Mouse (Mus musculus): ENCODE measurements around the gene Hist1h3d. TPM values are rescaled to one million over a fixed set of nuclear protein-coding genes. Genes with fewer than 3 reads are reported as not detected.
"Not testable (repeated sequence)": the region's sequence is repeated elsewhere in the genome, so short reads cannot be mapped to it uniquely, and the experiment has no call there.

The Hist1h3d gene
- polyA plus RNA-seq, 1 experiment from 2014 or later: 7.9 TPM

DNA sequence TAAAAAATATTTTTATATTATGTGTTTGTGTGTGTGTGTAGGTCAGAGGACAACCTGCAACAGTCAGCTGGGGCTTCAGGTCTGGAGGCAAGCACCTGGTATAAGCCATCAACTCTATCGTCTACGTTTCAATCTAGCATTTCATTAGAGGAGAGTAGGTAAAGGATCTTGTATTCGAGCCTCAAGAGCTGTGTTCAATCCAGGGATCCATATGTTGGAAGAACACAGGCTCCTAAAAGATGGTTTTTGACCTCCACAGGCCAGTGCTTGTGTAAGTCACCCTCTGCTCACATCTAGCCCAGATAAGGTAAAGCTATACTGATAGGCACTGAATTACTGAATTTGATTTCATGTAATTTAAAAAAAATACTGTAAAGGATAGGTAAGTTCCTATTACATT lies 18.7 kb upstream of the Hist1h3d start:
- H3K9me3 ChIP-seq: no peaks in the 10 kb centered on the region
- H3K9ac ChIP-seq: no peak overlapping the region
- H3K27me3 ChIP-seq (replicated peaks): no peaks in the 10 kb centered on the region
- H3K4me1 ChIP-seq: peaks cover 7% of the 10 kb centered on the region; the same call in 1 of the 2 replicates
- no peaks in the 10 kb centered on the region for H3K36me3 ChIP-seq
- peak overlapping the region; percentile 27 for H3K4me2 ChIP-seq
- WGBS: 60% methylated on average over 3 of the region's 3 CpGs
- H3K27ac ChIP-seq: peak overlapping the region; percentile 63; the same call in 1 of the 2 replicates
- ATAC-seq (ENCODE audit: insufficient read depth, low FRiP score, low read depth): no peak
- 0 out of 2 replicates have a peak overlapping the region, but pooled peaks have one; percentile 4 for H3K4me3 ChIP-seq (replicated peaks)

- ATAC-seq (ENCODE audit: insufficient read depth, low FRiP score, low read depth); H3K27me3 ChIP-seq (replicated peaks); H3K4me2 ChIP-seq; H3K9ac ChIP-seq; H3K4me1 ChIP-seq; H3K36me3 ChIP-seq; H3K9me3 ChIP-seq; H3K4me3 ChIP-seq (replicated peaks): not testable (repeated sequence)
- peak overlapping the region; percentile 61; the same call in 1 of the 2 replicates for H3K27ac ChIP-seq
- 15% methylated on average over 2 of the region's 2 CpGs for WGBS
These were observed 14.9 kb upstream of the Hist1h3d start for GRCm38 (mm10) chr13:23560699-23561098.

- not testable (repeated sequence) for H3K27me3 ChIP-seq (replicated peaks); H3K36me3 ChIP-seq; ATAC-seq (ENCODE audit: insufficient read depth, low FRiP score, low read depth); H3K9me3 ChIP-seq; H3K4me1 ChIP-seq; H3K9ac ChIP-seq
- Histone ChIP-seq H3K4me2 (peak overlapping the region; percentile 70), H3K27ac (peak overlapping the region; percentile 98), H3K4me3 (replicated peaks) (peak overlapping the region; percentile 45)
- WGBS: 0% methylated on average over 2 of the region's 5 CpGs
These were observed 14.1 kb upstream of the Hist1h3d start for GRCm38 (mm10) chr13:23561531-23561882.

GRCm38 (mm10) chr13:23561883-23562659 lies 13.5 kb upstream of the Hist1h3d start, which contains the start of gene Hist1h3e:
Hist1h3e (minus strand) TSS chr13:23562369.
- not testable (repeated sequence) for H3K9me3 ChIP-seq; H3K36me3 ChIP-seq; H3K4me1 ChIP-seq; H3K27me3 ChIP-seq (replicated peaks)
- ATAC-seq (ENCODE audit: insufficient read depth, low FRiP score, low read depth): peak; percentile 92
- 0 out of 2 replicates have a peak within 1 kb of the TSS, but pooled peaks have one; percentile 5 for H3K9ac ChIP-seq
- peak within 1 kb of the TSS; percentile 98 for H3K27ac ChIP-seq
- H3K4me2 ChIP-seq: peak within 1 kb of the TSS; percentile 70
- peak within 1 kb of the TSS; percentile 45 for H3K4me3 ChIP-seq (replicated peaks)
- WGBS: under 1% methylated on average over 62 of the region's 67 CpGs

DNA sequence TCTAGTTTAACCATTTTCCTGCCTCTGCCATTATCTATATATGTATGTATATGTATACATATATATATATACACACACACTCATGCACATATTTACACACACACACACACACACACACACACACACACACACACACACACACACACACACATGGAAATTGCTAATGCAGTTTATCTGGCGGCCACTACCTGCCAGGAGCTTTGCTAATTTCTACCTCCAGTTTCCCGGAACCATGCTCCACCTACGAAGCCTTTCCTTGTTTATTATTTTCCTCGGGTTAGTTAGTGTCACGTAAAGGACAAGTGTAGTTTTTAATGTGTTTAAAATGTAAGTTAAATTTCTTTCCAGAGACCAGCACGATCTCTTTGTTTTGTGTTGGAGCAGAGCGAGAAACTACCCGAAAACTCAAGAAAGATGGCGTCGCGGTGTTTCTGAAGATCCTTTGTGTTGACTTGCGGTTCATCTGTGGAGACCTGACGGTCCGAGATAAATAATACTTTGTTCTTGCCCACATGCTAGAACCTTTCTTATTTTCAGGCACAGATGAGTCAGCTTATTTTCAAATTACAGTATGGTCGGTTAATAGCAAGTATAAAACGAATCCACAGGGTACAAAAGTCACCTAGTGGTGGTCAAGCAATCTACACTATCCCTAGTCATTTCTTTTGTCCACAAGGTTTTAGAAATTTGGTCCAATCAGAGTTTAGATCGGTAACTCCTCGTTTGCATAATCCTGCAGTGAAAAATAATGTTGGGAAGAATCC lies 12.7 kb upstream of the Hist1h3d start:
- 0 out of 2 replicates have a peak overlapping the region, but pooled peaks have one; percentile 5 for H3K9ac ChIP-seq
- WGBS: 2% methylated on average over 18 of the region's 18 CpGs
- peak overlapping the region; percentile 70 for H3K4me2 ChIP-seq
- H3K9me3 ChIP-seq: no peaks in the 10 kb centered on the region
- no peaks in the 10 kb centered on the region for H3K27me3 ChIP-seq (replicated peaks)
- H3K4me1 ChIP-seq: no peaks in the 10 kb centered on the region
- peak overlapping the region; percentile 45 for H3K4me3 ChIP-seq (replicated peaks)
- peak overlapping the region; percentile 98 for H3K27ac ChIP-seq
- no peaks in the 10 kb centered on the region for H3K36me3 ChIP-seq
- peak; percentile 47; the same call in 1 of the 2 replicates for ATAC-seq (ENCODE audit: insufficient read depth, low FRiP score, low read depth)

DNA sequence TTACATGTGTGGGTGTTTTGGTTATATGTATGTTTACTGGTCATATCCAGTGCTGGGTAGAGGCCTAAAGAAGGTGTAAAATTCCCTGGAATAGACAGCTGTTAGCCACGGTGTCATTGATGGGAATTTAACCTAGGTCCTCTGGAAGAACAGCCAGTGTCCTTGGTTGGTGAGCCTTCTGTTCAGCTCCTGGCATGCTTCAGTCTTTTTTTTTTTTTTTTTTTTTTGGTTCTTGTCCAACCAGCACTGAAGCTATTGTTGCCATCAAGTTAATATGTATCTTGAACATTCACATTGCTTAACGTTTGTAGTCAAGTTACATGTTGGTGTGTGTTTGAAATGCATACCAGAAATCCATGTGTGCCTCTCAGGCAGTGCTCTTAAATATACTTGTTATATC lies 11.1 kb upstream of the Hist1h3d start:
- ATAC-seq (ENCODE audit: insufficient read depth, low FRiP score, low read depth): no peak
- Histone ChIP-seq H3K9ac (no peak overlapping the region), H3K9me3 (no peaks in the 10 kb centered on the region), H3K4me3 (replicated peaks) (no peak overlapping the region), H3K4me2 (no peak overlapping the region), H3K36me3 (no peaks in the 10 kb centered on the region), H3K27ac (no peak overlapping the region), H3K27me3 (replicated peaks) (no peaks in the 10 kb centered on the region), H3K4me1 (no peaks in the 10 kb centered on the region)
- WGBS: 84% methylated on average over 2 of the region's 2 CpGs

DNA sequence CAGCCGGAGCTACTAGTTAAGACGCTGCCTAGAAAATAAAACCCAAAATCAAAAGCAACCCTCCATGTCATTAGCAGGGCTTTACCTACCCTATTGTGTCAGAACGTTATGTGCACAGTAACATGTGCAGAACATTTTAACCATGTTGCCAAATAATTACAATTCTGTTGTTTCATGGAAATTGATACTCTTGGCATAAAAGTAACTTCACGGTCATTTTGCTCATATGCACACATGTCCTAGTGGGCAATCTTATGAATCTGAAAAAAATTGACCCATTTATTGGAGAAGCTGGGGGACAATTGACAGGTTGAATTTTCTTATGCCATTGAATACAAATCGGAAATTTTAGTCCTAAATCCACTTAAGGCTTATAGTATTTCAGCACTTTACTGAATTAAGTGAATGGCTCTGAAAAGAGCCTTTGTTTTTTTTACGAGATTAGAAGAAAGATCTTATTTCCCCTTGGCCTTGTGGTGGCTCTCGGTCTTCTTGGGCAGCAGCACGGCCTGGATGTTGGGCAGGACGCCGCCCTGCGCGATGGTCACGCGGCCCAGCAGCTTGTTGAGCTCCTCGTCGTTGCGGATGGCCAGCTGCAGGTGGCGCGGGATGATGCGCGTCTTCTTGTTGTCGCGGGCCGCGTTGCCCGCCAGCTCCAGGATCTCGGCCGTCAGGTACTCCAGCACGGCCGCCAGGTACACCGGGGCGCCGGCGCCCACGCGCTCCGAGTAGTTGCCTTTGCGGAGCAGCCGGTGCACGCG lies 5.1 kb upstream of the Hist1h3d start:
- H3K4me1 ChIP-seq; H3K36me3 ChIP-seq; H3K9me3 ChIP-seq; H3K27me3 ChIP-seq (replicated peaks); ATAC-seq (ENCODE audit: insufficient read depth, low FRiP score, low read depth): not testable (repeated sequence)
- peak overlapping the region; percentile 9; the same call in 1 of the 2 replicates for H3K9ac ChIP-seq
- H3K4me3 ChIP-seq (replicated peaks): peak overlapping the region; percentile 47
- peak overlapping the region; percentile 98 for H3K27ac ChIP-seq
- H3K4me2 ChIP-seq: peak overlapping the region; percentile 52
- 1% methylated on average over 27 of the region's 41 CpGs for WGBS

GRCm38 (mm10) chr13:23571022-23571503 lies 4.5 kb upstream of the Hist1h3d start, which contains the start of the genes Hist1h2ae and Hist1h2bg:
Hist1h2ae (minus strand) TSS chr13:23571220.
Hist1h2bg (plus strand) TSS chr13:23571396.
- Histone ChIP-seq H3K9me3 (no peaks in the 10 kb centered on the region), H3K9ac (peak within 1 kb of the TSS; percentile 41; the same call in 1 of the 2 replicates), H3K27ac (peak within 1 kb of the TSS; percentile 98), H3K36me3 (no peaks in the 10 kb centered on the region), H3K4me1 (no peaks in the 10 kb centered on the region; the same call in 1 of the 2 replicates), H3K4me2 (peak within 1 kb of the TSS; percentile 61), H3K4me3 (replicated peaks) (peak within 1 kb of the TSS; percentile 47), H3K27me3 (replicated peaks) (no peaks in the 10 kb centered on the region)
- peak; percentile 88 for ATAC-seq (ENCODE audit: insufficient read depth, low FRiP score, low read depth)
- WGBS: 0% methylated on average over 18 of the region's 18 CpGs

GRCm38 (mm10) chr13:23571504-23572217 lies 3.9 kb upstream of the Hist1h3d start:
- Histone ChIP-seq H3K4me3 (replicated peaks) (peak overlapping the region; percentile 47), H3K27ac (peak overlapping the region; percentile 98), H3K9ac (peak overlapping the region; percentile 41; the same call in 1 of the 2 replicates), H3K4me2 (peak overlapping the region; percentile 61)
- not testable (repeated sequence) for H3K36me3 ChIP-seq; H3K27me3 ChIP-seq (replicated peaks); H3K9me3 ChIP-seq; ATAC-seq (ENCODE audit: insufficient read depth, low FRiP score, low read depth); H3K4me1 ChIP-seq
- WGBS: 0% methylated on average over 15 of the region's 34 CpGs

DNA sequence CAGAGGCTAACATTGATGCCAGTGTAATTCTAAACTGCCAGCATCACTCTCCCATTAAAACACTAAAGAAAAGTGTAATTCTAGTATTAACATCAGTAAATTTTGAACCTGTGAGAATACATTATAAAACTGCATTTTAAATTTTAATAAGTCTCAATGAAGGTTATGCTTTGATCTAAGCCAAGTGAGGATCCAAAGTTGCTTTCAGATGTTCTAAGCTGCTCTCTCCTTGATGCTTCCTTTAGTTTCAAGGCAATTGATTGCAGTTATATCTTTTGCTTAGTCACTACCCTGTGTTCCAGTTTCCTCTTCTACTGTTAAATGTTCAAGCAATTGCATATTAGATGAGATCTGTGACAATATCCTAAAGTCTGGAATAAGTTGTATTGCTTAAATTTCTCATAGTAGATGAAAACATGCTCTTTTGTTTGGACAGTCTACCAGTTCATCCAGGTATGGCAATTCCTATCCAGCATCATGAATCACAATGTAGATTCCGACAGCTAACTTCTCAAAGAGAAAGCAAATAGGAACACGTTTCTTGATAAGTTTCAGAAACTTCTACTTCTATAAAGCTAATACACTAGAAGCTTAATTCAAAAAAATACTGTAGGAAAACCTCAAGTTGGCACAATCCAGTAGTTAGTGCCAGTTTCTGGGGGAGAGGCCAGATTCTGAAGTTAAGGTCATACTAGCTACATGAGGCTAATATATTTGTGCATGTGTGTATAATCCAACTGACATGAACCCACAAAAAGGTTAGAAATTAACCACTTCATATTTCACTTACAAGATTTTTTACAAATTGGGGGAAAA lies 3.1 kb upstream of the Hist1h3d start:
- 19% methylated on average over 2 of the region's 2 CpGs for WGBS

More for the DNA sequence above, 3.1 kb upstream of the Hist1h3d start:
- Histone ChIP-seq H3K9ac (peak overlapping the region; percentile 41; the same call in 1 of the 2 replicates), H3K36me3 (no peaks in the 10 kb centered on the region), H3K27ac (peak overlapping the region; percentile 94), H3K4me1 (peaks cover 7% of the 10 kb centered on the region; the same call in 1 of the 2 replicates), H3K27me3 (replicated peaks) (no peaks in the 10 kb centered on the region), H3K4me3 (replicated peaks) (peak overlapping the region; percentile 47), H3K4me2 (peak overlapping the region; percentile 61), H3K9me3 (no peaks in the 10 kb centered on the region)
- ATAC-seq (ENCODE audit: insufficient read depth, low FRiP score, low read depth): no peak
